Mouse (Mus musculus): ENCODE measurements around the gene Glp1r. TPM values are rescaled to one million over a fixed set of nuclear protein-coding genes. Genes with fewer than 3 reads are reported as not detected.

The Glp1r gene
- total RNA-seq, 2 experiments from 2014 or later, result 0.21 to 0.45 TPM

DNA sequence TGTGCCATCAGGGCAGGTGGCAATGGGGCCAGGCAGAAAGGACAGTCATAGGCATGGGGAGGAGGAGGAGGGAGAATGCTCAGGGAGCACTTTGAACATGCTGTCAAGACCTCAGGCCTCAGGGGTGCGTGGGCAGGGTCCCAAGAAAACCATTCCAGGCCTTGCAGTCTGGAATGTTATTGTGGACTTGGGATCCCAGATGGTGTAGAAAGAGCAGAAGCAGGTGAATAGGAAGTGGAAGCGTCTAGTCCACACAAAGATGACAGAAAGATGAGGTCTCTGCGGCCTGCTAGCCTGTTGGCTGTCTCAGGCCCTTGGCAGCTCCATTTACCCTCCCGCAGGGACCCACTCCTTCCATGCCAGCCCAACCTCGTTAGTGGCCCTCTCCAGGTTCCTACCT lies 10.9 kb downstream of the Glp1r start:
- no peak for DNase-seq

DNA sequence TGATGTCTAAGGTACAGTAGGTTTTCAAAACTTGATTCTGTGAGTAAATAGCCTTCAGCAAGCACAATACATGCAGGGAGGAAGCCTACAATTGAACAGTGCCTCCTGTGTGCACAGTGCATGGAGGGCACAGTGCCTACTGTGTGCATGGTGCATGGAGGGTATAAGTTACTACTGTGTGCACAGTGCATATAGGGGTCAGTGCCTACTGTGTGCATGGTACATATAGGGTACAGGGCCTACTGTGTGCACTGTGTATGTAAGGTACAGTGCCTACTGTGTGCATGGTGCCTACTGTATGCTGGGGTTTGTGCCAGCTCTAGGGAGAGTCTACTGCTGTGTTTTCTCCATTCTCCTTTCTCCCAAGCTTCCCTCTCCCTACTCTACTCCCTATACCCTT lies 12.6 kb downstream of the Glp1r start:
- DNase-seq, result no peak

DNA sequence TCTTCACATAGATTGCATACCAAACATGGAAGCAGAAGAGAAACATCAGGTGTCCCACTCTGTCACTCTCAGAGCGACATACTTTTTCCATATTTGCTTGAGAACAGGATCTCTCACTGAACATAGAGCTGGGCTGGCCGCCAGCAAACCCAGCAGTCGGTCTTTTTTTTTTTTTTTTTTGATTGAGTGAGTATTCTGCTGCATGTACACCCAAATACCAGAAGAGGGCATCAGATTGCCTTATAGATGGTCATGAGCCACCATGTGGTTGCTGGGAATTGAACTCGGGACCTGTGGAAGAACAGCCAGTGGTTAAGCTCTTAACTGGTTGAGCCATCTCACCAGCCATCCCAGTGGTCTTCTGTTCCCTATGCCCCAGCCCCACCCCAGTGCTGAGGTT lies 21.9 kb downstream of the Glp1r start:
- no peak for DNase-seq

DNA sequence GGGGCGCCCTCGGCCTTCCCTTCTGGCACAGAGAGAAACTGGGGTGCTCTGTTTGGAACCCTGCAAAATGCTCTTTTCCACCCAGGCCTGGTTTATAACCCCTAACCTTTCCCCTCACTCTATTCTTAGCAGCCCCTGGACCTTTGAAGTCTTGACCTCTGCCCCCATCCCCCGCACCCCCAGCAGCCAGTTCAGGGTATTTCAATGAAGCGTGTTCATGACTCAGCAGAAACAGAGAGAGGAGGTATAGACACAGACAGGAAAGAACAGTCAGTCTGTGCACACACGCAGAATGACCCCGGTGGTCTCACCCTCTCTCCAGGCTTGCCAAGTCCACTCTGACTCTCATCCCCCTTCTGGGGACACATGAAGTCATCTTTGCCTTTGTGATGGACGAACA lies 29.2 kb downstream of the Glp1r start:
- DNase-seq, result no peak

DNA sequence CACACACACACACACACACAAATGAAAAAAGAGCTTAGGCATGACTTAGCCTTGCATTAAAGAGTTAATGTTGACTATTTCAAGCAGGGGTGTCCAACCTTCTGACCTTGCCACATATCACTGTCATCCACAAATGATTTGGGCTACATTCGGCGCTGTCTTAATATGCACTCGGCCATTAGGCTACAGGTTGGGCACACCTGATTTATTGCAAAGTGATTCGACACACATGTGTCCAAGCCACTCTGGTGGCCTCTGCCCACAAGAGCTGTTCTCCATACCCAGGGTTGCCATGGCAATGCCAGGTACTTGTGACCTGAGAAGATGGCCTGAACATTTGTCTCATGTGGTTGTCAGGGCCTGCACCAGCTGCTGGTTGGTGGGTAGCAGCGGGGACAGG lies 31.2 kb downstream of the Glp1r start:
- no peak for DNase-seq

DNA sequence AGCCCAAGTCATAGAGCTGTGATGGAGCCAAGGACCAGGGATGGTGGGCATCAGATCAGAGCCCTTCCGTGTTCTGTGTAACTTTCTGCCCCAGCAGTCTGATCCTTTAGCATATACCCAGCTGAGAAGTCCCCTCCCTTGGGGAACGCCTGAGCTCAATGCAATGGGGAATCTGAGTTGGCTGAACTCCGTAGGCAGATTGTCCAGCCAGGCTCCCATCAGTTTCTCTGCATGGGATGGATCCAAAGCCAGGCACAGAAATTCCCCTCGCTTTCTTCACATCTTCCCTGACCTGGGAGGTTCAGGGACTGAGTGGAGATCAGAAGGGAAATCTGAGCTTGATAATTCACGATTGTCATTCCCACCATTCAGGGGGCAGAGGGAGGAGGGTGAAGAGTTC lies 33.7 kb downstream of the Glp1r start:
- DNase-seq, result no peak

DNA sequence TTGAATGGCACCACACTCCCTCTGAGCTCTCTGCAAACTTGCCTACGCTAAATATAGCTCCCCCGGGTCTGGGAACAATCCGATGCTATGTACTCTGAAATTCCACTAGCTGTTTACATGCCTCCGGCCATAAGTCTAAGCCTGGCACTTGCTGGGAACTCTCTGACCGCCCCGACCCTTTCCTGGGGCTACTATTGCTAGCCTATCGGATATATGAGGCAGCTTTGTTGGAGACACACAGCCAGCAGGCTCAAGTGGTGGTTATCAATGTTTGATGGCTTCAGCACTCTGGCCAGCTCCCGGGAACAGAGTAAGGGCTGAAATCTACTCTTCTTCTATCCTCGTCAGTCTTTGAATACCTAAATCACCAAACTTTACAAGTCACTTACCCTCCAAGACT lies 36.9 kb downstream of the Glp1r start:
- DNase-seq, result peak; percentile 52

DNA sequence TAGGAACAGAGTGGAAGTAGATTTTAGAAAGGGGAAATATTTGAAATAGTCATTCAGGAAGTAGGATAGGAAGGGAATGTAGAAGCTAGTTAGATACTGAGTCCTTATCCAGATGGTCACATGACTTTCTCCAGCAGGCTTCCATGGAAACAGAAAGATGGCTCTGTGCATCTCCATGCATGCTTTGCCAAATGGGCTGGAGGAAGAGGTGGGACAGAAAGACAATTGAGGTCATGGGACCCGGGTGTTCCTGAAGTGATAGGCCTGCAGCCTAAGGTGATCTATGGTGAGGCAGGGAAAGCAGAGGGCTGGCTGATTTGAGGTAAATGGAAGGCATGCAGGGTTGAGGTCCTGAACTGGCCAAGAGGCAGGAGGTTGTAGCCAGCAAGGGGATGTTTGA lies 46.8 kb downstream of the Glp1r start:
- DNase-seq, result no peak

DNA sequence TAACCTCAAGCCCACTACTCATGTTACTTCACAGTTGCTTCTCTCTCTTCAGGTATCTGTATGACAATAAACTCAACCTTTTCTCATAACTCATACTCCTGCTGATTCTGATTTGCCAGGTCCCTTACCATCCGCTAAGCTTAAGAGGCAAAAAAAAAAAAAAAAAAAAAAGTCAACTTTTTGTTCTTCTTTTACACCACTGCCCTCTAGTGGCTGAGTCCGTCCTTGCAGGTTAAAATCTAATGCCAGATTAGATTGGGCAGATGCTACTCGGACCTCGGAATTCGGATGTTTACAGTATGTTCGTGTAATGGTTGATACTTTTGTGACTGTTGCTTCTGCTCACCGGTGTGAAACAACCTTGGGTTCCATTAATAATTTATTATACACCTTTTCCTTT lies 49.2 kb downstream of the Glp1r start:
- peak; percentile 84 for DNase-seq

DNA sequence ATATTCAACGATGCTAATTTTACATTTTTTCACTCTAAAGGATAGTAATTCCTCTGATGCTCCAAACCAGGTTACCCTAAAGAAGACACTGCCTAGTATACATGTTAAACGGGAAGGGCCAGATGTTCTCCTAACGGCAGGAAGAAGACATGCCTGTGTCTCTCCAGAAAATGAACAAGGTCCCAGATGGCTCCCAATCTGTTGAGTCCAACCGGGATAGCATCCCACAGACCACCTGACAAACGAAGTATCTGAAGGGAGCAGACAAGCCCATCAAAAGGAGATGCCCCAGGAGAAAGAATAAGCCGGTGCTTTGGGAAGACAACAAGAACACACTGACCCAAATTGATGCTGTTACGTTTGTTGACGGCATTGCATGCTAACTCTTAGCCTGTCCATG lies 50.0 kb downstream of the Glp1r start:
- no peak for DNase-seq

DNA sequence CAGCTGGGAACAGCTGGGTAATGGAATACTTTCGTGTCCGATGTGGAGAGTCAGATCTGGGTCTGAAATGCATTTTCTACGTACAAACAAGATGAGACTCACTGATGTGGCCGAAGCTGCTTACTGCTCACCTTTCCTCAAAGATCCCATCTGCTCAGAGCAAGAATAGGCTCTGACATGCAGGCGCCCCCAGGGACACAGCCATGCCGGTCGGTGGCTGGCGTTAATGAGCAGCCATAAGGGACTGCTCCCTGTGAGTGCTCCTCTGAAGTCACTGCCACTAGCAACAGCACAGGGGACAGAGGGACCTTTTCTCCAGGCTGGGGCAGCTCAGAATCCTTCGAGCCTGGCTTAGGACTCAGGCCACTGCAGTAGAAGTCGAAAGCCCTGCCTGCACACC lies 52.7 kb downstream of the Glp1r start, which contains the start of gene Umodl1:
Umodl1 (plus strand) TSS at position 301 of the 400 bp plus-strand sequence.
- no peak for DNase-seq

DNA sequence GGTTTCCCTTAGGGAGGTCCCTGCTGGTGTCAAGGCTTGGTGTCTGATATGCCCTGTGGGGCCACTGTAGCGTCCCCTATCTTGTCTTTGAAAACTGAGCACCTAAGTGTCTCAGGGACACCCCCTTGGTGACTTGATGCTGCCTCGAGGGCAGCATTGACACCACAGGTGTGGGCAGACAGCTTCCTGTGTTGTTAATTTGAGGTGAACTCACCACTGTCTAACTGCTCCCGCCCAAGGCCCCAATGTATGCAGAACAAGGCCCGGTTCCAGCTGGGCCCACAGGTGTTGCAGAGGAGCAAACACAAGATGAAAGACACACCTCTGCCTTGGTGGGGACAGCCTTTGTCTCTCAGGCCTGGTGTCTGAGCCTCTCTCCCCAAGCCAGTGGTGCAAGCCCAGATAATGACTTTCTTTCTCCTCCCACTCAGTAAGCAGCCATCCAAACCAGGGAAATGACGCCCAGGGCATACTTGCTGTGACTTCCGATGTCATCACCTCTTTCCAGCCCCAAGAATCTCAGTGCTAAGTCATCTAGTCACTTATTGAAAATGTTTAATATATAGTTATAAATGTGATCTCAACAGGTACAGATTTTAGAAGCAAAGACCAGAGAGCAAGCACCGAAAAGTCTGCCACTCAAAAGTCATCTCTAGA lies 60.4 kb downstream of the Glp1r start:
- no peak for DNase-seq

DNA sequence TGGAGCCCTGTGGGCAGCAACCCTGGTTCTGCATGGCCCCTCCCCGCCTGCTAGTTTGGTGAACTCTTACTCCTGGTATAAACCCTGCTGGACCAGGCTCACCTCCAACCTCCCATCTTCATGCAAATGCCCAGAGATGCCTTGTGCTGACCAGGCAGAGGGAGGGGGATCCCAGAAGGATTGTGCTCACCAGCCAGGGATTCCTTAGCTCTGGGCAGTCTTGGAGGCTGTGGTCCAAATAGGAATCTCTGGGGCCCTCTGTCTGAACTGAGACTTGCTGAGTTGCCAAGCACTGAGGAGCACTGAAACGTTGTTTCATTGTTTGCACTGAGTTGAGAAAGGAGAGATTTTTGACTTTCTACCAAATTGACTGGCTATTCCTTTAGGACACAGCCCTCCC lies 61.3 kb downstream of the Glp1r start:
- peak; percentile 8 for DNase-seq

DNA sequence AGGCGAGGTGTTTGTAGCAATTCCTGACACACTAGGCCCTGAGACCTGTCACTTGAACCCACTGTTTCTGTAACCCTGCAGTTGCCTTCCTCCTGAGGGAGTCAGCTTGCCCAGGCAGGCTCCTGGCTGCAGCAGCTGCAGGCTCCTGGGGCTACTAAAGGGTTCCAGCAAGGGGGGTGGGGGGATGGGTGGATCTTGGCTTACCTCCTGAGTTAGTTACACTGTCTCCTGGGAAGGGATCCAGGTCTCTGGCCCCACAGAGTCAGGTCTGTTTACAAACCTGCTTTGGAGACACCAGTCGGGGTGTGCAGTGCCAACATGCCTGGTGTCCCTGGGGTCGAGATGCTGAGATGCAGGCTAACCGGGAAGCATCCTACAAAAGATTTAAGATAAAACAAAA lies 68.4 kb downstream of the Glp1r start:
- DNase-seq, result peak; percentile 17

DNA sequence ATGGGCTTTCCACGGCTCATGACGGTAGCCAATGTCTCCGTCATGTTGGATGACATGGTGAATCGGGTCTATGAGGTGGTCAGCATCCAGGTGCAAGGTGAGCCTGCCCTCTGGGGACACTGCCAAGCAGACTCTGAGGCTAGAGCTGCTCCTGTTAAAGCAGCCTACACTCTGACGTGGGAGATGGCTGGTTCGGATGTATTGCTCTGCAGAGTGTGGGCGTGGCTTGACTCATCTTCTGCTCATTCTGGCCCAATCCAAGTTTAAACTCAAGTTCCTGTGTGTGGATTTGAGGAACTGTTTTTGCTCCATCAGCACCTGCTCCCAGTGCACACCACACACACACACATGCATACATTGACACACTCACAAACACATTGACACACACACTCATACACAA lies 70.3 kb downstream of the Glp1r start:
- no peak for DNase-seq

DNA sequence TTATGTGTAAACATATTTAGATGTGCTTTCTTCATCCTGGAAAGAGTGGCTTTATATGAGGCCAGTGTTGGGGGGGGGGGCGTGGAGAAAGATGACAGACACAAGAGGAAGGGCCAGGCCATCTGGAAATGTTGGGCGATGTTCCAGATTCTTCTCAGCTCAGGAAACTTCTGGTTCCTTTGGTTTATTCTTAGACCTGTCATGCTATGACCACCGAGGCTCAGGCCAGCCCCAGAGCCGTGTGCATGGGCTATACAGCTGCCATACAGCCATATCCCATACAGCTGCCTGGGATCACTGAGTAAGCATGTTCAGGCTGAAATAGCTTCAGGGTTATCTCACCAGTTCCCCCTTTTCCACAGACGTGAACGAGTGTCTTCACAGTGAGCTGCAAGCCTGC lies 71.7 kb downstream of the Glp1r start:
- peak; percentile 10 for DNase-seq

DNA sequence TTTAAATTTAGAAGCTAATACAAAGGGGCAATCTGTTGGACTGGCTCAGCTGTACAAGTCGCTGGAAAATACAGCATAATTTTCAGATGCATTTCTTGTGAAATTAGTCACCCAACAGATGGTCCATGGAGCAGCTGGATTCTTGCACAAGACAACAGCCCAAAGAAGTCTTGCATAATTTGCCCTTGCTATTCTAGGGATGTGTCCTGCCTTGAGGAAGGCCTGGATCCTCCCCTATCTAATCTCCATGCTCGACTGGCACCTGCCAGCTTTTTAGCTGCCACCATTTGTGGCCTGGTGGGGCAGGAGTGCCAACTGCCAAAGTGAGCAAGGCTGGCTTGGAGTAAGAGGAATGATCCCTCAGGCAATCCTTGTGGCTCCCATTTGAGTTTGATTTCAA lies 75.7 kb downstream of the Glp1r start:
- DNase-seq, result no peak

DNA sequence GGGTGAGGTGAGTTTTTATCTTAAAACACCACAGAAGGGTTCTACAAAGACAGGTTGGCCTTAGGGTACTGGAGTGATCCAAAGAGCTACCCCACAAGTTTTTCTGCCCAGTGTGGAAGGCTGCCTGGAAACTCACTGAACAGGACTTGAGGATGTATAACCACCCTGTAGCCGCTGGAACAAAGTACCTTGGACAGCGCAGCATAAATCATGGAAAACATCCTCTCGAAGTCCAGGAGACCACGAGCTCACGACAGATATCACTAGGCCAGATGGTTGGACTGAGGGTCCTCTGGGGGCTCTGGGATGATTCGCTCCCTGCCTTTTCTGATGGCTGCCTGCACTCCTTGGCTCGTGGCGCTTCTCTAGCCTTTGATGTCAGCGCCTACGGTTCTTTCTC lies 76.9 kb downstream of the Glp1r start:
- no peak for DNase-seq

DNA sequence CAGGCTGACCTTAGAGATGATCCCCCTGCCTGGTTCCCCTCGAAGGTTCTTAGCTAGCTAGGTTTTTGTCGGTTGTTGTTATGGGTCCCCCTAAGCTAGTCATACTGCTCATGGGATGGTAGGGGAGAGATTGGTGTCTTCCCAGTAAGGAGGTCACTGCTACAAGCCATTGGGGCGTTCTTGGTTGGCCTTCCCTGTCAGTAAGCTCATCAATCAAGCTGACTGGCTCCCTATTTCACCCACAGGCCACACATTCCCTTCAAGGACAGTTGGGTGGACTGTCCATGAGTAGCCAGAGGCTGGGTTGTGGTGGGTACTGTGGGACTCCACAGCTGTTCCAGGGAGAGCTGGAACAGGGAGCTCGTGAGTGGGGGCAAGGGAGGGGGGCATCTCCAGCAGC lies 81.9 kb downstream of the Glp1r start:
- peak; percentile 4 for DNase-seq

DNA sequence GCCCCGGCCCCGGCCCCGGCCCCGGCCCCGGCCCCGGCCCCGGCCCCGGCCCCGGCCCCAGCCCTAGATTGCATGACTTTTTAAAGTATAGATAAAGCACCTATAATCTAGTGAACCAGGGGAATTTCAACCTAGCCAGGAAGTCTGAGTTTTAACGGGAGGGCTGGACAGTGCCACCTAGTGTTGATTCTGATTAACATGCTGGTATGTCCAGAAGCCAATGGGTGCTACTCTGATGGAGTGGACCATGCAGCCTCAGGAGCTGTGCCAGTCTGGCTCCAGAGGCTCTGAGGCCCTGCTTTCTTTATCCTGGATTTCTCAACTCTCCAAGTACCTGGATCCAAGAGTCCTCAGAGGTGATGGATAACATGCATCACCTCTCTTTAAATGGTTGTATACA lies 88.6 kb downstream of the Glp1r start:
- peak; percentile 25 for DNase-seq

Small RNA genes within 50 kb of the gene (microRNA-seq; reads per million reads assigned to microRNA genes)
- gene Gm24026, result not detected

Other genes with a start within 250 kb of the Glp1r start
- gene Umodl1, start 52.8 kb downstream of the Glp1r start, total RNA-seq (2021), result under 1 TPM; 0.06 to 0.09 TPM
- 10 to 100 TPM; 12.9 to 14.2 TPM for gene Abcg1, start 155.9 kb downstream of the Glp1r start, total RNA-seq (2021)
- gene Tff3, start 227.8 kb downstream of the Glp1r start, total RNA-seq (2021), result not detected
- gene Tff2, start 242.5 kb downstream of the Glp1r start, total RNA-seq (2021), result under 1 TPM in 1 of 2 experiments, not detected in 1; 0.51 TPM